Mouse (Mus musculus): ENCODE results near the gene Dnah12. TPM values are rescaled to one million over a fixed set of nuclear protein-coding genes. Genes with fewer than 3 reads are reported as not detected.

Dnah12 gene
- polyA plus RNA-seq, 1 experiment from 2014 or later, result 0.61 TPM

DNA sequence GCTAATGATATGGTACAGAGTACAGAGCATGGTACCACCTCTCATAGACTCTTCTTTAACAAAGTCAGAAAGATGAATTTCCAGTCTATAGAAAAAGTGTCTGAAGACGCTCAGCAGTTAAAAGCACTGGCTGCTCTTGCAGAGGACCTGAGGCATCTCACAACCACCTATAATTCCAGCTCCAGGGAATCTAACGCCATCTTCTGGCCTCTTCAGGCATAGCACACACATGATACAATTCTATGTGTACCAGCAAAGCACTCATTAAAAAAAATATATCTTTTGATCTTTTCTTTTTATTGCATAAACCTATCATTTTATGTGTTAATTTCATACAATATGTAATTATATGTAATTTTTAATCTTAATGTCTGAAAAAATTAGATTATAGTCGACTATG lies 121.8 kb downstream of the Dnah12 start:
- no peaks in the 10 kb centered on the region for H3K36me3 ChIP-seq (ENCODE audit: control insufficient read depth, insufficient read depth, low read length)
- H3K9ac ChIP-seq (ENCODE audit: low read depth, low read length), result no peak overlapping the region
- H3K27ac ChIP-seq (replicated peaks; ENCODE audit: low read depth, low read length), result no peak overlapping the region
- H3K4me1 ChIP-seq (ENCODE audit: control insufficient read depth, insufficient read depth, low read length), result no peaks in the 10 kb centered on the region
- H3K4me2 ChIP-seq (ENCODE audit: low read depth, low read length), result no peak overlapping the region
- no peaks in the 10 kb centered on the region for H3K27me3 ChIP-seq (replicated peaks; ENCODE audit: control insufficient read depth, insufficient read depth, low read length)
- 43% methylated on average over 3 of the region's 3 CpGs for WGBS
- DNase-seq (ENCODE audit: low spot score) (no peak), ATAC-seq (ENCODE audit: low read depth) (no peak)
- no peak overlapping the region for H3K4me3 ChIP-seq (ENCODE audit: low read depth, low read length)
- H3K9me3 ChIP-seq (ENCODE audit: control insufficient read depth, low read length), result no peaks in the 10 kb centered on the region

DNA sequence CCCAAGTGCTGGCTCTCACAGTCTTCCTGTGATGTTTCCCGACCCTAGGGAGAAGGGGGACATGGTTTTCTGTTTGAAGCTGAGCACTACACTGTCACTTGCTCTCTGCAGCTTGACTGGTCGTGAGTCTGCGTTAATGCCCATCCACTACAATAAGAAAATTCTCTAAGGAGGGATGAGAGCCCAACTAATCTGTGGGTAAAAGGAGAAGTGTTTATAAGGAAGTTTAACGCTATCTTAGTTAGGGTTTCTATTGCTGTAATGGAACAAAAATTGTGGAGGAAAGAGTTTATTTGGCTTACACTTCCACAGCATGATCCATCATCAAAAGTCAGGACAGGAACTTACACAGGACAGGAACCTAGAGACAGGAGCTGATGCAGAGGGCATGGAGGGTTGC lies 123.7 kb downstream of the Dnah12 start:
- Histone ChIP-seq H3K4me3 (ENCODE audit: low read depth, low read length) (no peak overlapping the region), H3K4me1 (ENCODE audit: control insufficient read depth, insufficient read depth, low read length) (no peaks in the 10 kb centered on the region), H3K4me2 (ENCODE audit: low read depth, low read length) (no peak overlapping the region), H3K9me3 (ENCODE audit: control insufficient read depth, low read length) (no peaks in the 10 kb centered on the region), H3K27ac (replicated peaks; ENCODE audit: low read depth, low read length) (no peak overlapping the region), H3K9ac (ENCODE audit: low read depth, low read length) (no peak overlapping the region), H3K27me3 (replicated peaks; ENCODE audit: control insufficient read depth, insufficient read depth, low read length) (no peaks in the 10 kb centered on the region), H3K36me3 (ENCODE audit: control insufficient read depth, insufficient read depth, low read length) (no peaks in the 10 kb centered on the region)
- DNase-seq (ENCODE audit: low spot score), result no peak
- ATAC-seq (ENCODE audit: low read depth), result no peak
- 65% methylated on average over 4 of the region's 4 CpGs for WGBS

DNA sequence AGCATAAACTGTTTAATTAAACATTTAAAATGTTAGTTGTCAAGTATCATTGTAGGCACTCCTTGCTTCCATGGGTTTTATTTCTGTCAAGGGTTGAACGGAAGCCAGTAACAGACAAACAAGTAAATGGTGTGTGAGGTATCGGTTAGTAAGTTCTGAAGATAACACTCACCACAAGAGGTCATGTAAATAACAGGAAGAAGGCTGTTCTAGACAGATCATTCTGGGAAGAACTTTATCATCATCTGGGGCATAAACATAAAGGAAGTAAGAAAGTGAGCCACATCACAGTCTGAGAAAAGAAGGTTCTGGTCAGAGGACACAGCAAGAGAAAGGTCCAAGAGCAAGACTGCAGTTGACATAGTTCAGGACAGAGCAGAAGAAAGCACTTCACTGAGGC lies 132.9 kb downstream of the Dnah12 start:
- H3K9ac ChIP-seq (ENCODE audit: low read depth, low read length), result no peak overlapping the region
- no peak overlapping the region for H3K4me3 ChIP-seq (ENCODE audit: low read depth, low read length)
- H3K36me3 ChIP-seq (ENCODE audit: control insufficient read depth, insufficient read depth, low read length), result no peaks in the 10 kb centered on the region
- DNase-seq (ENCODE audit: low spot score), result no peak
- H3K27me3 ChIP-seq (replicated peaks; ENCODE audit: control insufficient read depth, insufficient read depth, low read length), result no peaks in the 10 kb centered on the region
- 84% methylated on average over 2 of the region's 2 CpGs for WGBS
- H3K4me1 ChIP-seq (ENCODE audit: control insufficient read depth, insufficient read depth, low read length), result no peaks in the 10 kb centered on the region
- H3K4me2 ChIP-seq (ENCODE audit: low read depth, low read length), result no peak overlapping the region
- no peak overlapping the region for H3K27ac ChIP-seq (replicated peaks; ENCODE audit: low read depth, low read length)
- no peaks in the 10 kb centered on the region for H3K9me3 ChIP-seq (ENCODE audit: control insufficient read depth, low read length)
- ATAC-seq (ENCODE audit: low read depth), result no peak

DNA sequence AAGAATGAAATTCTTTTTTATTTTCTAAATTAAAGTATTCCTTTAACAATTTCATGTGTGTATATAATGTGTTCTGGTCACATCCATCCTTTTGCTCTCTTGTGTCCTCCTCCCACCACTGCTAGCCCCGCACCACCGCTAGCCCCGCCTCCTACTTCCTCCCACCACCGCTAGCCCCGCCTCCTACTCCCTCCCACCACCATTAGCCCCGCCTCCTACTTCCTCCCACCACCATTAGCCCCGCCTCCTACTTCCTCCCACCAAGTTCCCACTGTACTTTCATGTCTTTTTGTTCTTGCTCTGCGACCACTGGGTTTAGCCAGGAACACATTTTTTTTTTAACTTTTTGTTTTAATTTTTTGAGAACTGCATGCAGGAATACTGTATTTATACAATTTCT lies 160.0 kb downstream of the Dnah12 start:
- no peak overlapping the region for H3K4me2 ChIP-seq (ENCODE audit: low read depth, low read length)
- no peaks in the 10 kb centered on the region for H3K27me3 ChIP-seq (replicated peaks; ENCODE audit: control insufficient read depth, insufficient read depth, low read length)
- H3K9me3 ChIP-seq (ENCODE audit: control insufficient read depth, low read length), result 0 out of 2 replicates have a peak, but pooled peaks cover 2% of the 10 kb centered on the region
- no peak overlapping the region for H3K4me3 ChIP-seq (ENCODE audit: low read depth, low read length)
- no peaks in the 10 kb centered on the region for H3K36me3 ChIP-seq (ENCODE audit: control insufficient read depth, insufficient read depth, low read length)
- no peak overlapping the region for H3K9ac ChIP-seq (ENCODE audit: low read depth, low read length)
- 77% methylated on average over 8 of the region's 8 CpGs for WGBS
- no peaks in the 10 kb centered on the region for H3K4me1 ChIP-seq (ENCODE audit: control insufficient read depth, insufficient read depth, low read length)
- DNase-seq (ENCODE audit: low spot score), result no peak
- H3K27ac ChIP-seq (replicated peaks; ENCODE audit: low read depth, low read length), result no peak overlapping the region
- no peak for ATAC-seq (ENCODE audit: low read depth)

DNA sequence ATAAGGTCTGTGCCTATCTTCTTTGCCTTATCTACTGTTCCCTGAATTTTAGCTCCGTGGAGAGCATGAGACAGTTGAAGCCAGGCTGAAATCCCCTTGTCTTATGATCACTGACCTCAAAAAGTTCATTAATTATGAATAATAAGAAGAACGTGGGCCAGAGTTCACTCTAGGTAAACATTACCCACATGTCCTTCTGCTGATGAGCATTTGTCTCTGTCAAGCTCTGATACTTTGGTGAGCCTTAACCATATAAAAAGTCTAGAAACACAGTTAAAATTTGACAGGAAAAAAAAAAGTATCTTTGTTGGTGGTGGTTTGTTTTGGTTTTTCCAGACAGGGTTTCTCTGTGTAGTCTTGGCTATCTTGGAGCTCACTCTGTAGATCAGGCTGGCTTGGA lies 161.0 kb downstream of the Dnah12 start:
- H3K27me3 ChIP-seq (replicated peaks; ENCODE audit: control insufficient read depth, insufficient read depth, low read length), result no peaks in the 10 kb centered on the region
- H3K4me3 ChIP-seq (ENCODE audit: low read depth, low read length), result no peak overlapping the region
- H3K27ac ChIP-seq (replicated peaks; ENCODE audit: low read depth, low read length), result no peak overlapping the region
- H3K4me1 ChIP-seq (ENCODE audit: control insufficient read depth, insufficient read depth, low read length), result no peaks in the 10 kb centered on the region
- H3K36me3 ChIP-seq (ENCODE audit: control insufficient read depth, insufficient read depth, low read length), result no peaks in the 10 kb centered on the region
- ATAC-seq (ENCODE audit: low read depth) (no peak), DNase-seq (ENCODE audit: low spot score) (no peak)
- H3K4me2 ChIP-seq (ENCODE audit: low read depth, low read length), result no peak overlapping the region
- H3K9me3 ChIP-seq (ENCODE audit: control insufficient read depth, low read length), result 0 out of 2 replicates have a peak, but pooled peaks cover 2% of the 10 kb centered on the region
- 65% methylated on average over 2 of the region's 2 CpGs for WGBS
- H3K9ac ChIP-seq (ENCODE audit: low read depth, low read length), result no peak overlapping the region

DNA sequence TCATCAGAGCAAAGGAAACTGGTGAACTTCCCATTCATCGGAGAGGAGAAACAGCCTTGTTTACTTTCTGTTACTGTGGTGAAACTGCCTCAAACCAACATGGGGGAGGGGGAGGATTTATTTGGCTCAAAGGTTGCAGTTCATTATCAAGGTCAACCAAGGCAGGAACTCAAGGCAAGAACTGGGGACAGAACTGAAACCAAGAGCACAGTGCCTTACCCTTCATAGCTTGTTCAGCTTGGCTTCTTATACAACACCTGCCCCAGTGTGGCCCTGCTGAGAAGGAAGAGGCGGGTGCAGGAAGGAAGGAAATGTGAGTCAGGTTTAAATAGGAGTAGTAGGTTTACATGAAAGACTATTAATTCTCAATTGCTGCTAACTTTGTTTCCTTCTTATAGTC lies 165.3 kb downstream of the Dnah12 start:
- H3K9me3 ChIP-seq (ENCODE audit: control insufficient read depth, low read length), result no peaks in the 10 kb centered on the region
- H3K36me3 ChIP-seq (ENCODE audit: control insufficient read depth, insufficient read depth, low read length), result no peaks in the 10 kb centered on the region
- no peak overlapping the region for H3K27ac ChIP-seq (replicated peaks; ENCODE audit: low read depth, low read length)
- DNase-seq (ENCODE audit: low spot score), result no peak
- H3K4me1 ChIP-seq (ENCODE audit: control insufficient read depth, insufficient read depth, low read length), result no peaks in the 10 kb centered on the region
- H3K4me3 ChIP-seq (ENCODE audit: low read depth, low read length), result no peak overlapping the region
- no peaks in the 10 kb centered on the region for H3K27me3 ChIP-seq (replicated peaks; ENCODE audit: control insufficient read depth, insufficient read depth, low read length)
- H3K9ac ChIP-seq (ENCODE audit: low read depth, low read length), result no peak overlapping the region
- ATAC-seq (ENCODE audit: low read depth), result no peak
- H3K4me2 ChIP-seq (ENCODE audit: low read depth, low read length), result no peak overlapping the region
- 67% methylated on average over 2 of the region's 2 CpGs for WGBS

DNA sequence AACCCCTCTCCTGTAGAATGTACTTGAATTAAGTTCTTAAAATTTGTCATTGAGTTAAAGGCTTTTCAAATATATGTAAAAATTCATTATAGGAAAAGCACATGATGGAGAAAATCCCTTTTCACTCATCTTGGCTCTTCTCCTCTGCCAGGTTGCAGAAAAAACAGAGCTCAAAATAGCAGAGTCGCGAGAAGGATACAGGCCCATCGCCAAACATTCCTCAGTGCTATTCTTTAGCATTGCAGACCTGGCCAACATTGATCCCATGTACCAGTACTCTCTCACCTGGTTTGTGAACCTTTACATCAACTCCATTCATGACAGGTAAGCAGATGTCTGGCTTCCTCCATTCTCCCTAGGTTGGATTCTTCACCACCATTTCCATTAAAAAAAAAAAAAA lies 165.9 kb downstream of the Dnah12 start:
- WGBS, result 92% methylated on average over 3 of the region's 3 CpGs
- ATAC-seq (ENCODE audit: low read depth) (no peak), DNase-seq (ENCODE audit: low spot score) (no peak)
- no peak overlapping the region for H3K27ac ChIP-seq (replicated peaks; ENCODE audit: low read depth, low read length)
- H3K4me3 ChIP-seq (ENCODE audit: low read depth, low read length), result no peak overlapping the region
- H3K36me3 ChIP-seq (ENCODE audit: control insufficient read depth, insufficient read depth, low read length), result no peaks in the 10 kb centered on the region
- no peak overlapping the region for H3K4me2 ChIP-seq (ENCODE audit: low read depth, low read length)
- no peaks in the 10 kb centered on the region for H3K27me3 ChIP-seq (replicated peaks; ENCODE audit: control insufficient read depth, insufficient read depth, low read length)
- H3K9ac ChIP-seq (ENCODE audit: low read depth, low read length), result no peak overlapping the region
- no peaks in the 10 kb centered on the region for H3K9me3 ChIP-seq (ENCODE audit: control insufficient read depth, low read length)
- H3K4me1 ChIP-seq (ENCODE audit: control insufficient read depth, insufficient read depth, low read length), result no peaks in the 10 kb centered on the region

DNA sequence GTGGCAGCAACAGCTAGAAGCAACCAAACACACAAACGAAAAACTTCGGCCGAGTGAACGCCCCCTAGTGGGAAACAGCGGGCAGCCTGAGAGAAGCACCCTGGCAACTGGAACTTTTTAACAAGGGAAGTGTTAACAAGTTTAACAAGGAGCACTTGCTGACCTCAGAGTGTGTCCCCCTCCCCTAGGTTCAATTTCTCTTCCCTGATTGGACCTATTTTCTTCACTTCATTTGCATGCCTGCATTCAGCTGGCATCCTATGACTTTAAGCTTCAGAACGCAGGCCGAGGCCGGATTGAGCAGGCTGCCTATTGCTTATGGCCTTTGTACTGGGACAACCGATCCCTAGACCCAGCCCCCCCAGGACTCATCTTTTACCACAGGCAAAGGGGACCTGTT lies 174.3 kb downstream of the Dnah12 start:
- Histone ChIP-seq H3K4me3 (ENCODE audit: low read depth, low read length) (no peak overlapping the region), H3K9ac (ENCODE audit: low read depth, low read length) (no peak overlapping the region), H3K36me3 (ENCODE audit: control insufficient read depth, insufficient read depth, low read length) (no peaks in the 10 kb centered on the region), H3K9me3 (ENCODE audit: control insufficient read depth, low read length) (no peaks in the 10 kb centered on the region), H3K4me2 (ENCODE audit: low read depth, low read length) (no peak overlapping the region), H3K27me3 (replicated peaks; ENCODE audit: control insufficient read depth, insufficient read depth, low read length) (no peaks in the 10 kb centered on the region), H3K27ac (replicated peaks; ENCODE audit: low read depth, low read length) (no peak overlapping the region), H3K4me1 (ENCODE audit: control insufficient read depth, insufficient read depth, low read length) (no peaks in the 10 kb centered on the region)
- ATAC-seq (ENCODE audit: low read depth) (no peak), DNase-seq (ENCODE audit: low spot score) (no peak)
- 64% methylated on average over 9 of the region's 9 CpGs for WGBS

DNA sequence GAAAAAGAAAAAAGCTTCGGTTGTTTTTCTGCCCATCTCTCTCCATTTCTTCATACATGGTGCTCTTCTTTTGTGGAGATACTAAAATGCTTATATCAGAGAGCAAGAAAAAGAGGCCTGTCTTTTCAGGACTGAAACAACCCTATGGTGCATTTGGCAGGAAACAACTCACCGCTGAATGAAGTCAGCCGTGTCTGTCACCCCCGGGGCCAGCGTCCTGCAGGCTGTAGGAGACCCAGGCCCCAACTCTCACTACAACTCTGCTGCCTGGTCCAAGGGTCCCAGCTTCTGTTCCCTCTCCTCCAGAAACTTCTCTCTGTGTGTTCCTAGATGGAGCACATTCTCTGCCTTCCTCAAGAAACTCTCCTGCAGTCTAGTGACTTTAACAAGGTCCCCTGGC lies 175.2 kb downstream of the Dnah12 start:
- Histone ChIP-seq H3K27ac (replicated peaks; ENCODE audit: low read depth, low read length) (no peak overlapping the region), H3K4me3 (ENCODE audit: low read depth, low read length) (no peak overlapping the region), H3K9me3 (ENCODE audit: control insufficient read depth, low read length) (no peaks in the 10 kb centered on the region), H3K4me1 (ENCODE audit: control insufficient read depth, insufficient read depth, low read length) (no peaks in the 10 kb centered on the region), H3K9ac (ENCODE audit: low read depth, low read length) (no peak overlapping the region), H3K27me3 (replicated peaks; ENCODE audit: control insufficient read depth, insufficient read depth, low read length) (no peaks in the 10 kb centered on the region), H3K36me3 (ENCODE audit: control insufficient read depth, insufficient read depth, low read length) (no peaks in the 10 kb centered on the region), H3K4me2 (ENCODE audit: low read depth, low read length) (no peak overlapping the region)
- ATAC-seq (ENCODE audit: low read depth) (no peak), DNase-seq (ENCODE audit: low spot score) (no peak)
- WGBS, result 81% methylated on average over 5 of the region's 5 CpGs
